ENCODE assay signal across 14 mouse cellular contexts in genomic region chr3:127429866-127430265, GRCm38 (mm10).
DNase-seq lines count a peak whose midpoint lies in the region; ATAC-seq and TF ChIP-seq lines count a peak whose summit lies in the region.
"Had no signal": no experiment of that assay in that cellular context is flagged by ENCODE, and none has a peak within 500 bp of the region (broad histone marks: within the 10 kb centered on the region; RNA-seq: fewer than 3 reads in every experiment).

No protein-coding gene starts in this region.

- H3K27me3 ChIP-seq in forebrain, postnatal 0 days (ENCODE audit: insufficient read depth, low read length), result no peaks in the 10 kb centered on the region
- H3K27me3 ChIP-seq in forebrain, embryonic 16.5 days (replicated peaks; ENCODE audit: control insufficient read depth, insufficient read depth, low read length), result no peaks in the 10 kb centered on the region
- no peaks in the 10 kb centered on the region for H3K27me3 ChIP-seq in intestine, embryonic 14.5 days (replicated peaks; ENCODE audit: control insufficient read depth, insufficient read depth, low read length)
- H3K27me3 ChIP-seq in intestine, embryonic 15.5 days (replicated peaks), result no peaks in the 10 kb centered on the region
- no peaks in the 10 kb centered on the region for H3K27me3 ChIP-seq in MEL (ENCODE audit: control insufficient read depth in 1 of 2, insufficient read depth in 2 of 2, low read length in 2 of 2)
- H3K27me3 ChIP-seq: neural tube, embryonic 13.5 days; stomach, embryonic 15.5 days had no signal

- H3K4me1 ChIP-seq in forebrain, postnatal 0 days (ENCODE audit: insufficient read depth), result no peaks in the 10 kb centered on the region
- no peaks in the 10 kb centered on the region for H3K4me1 ChIP-seq in forebrain, embryonic 16.5 days (replicated peaks; ENCODE audit: control insufficient read depth, insufficient read depth, low read length)
- H3K4me1 ChIP-seq in intestine, embryonic 14.5 days (replicated peaks; ENCODE audit: control insufficient read depth, insufficient read depth, low read length), result no peaks in the 10 kb centered on the region
- no peaks in the 10 kb centered on the region for H3K4me1 ChIP-seq in intestine, embryonic 15.5 days (replicated peaks)
- no peaks in the 10 kb centered on the region for H3K4me1 ChIP-seq in MEL (ENCODE audit: control insufficient read depth in 1 of 2, insufficient read depth in 2 of 2, low read length in 2 of 2)
- H3K4me1 ChIP-seq: stomach, embryonic 15.5 days had no signal

- no peak overlapping the region for H3K9ac ChIP-seq in forebrain, postnatal 0 days
- H3K9ac ChIP-seq in forebrain, embryonic 16.5 days (replicated peaks; ENCODE audit: low read depth, low read length), result no peak overlapping the region
- H3K9ac ChIP-seq in intestine, embryonic 14.5 days (ENCODE audit: low read length), result no peak overlapping the region
- no peak overlapping the region for H3K9ac ChIP-seq in intestine, embryonic 15.5 days
- no peak overlapping the region for H3K9ac ChIP-seq in MEL (ENCODE audit: control insufficient read depth, low read depth, low read length, poor library complexity, severe bottlenecking)
- H3K9ac ChIP-seq: neural tube, embryonic 13.5 days; stomach, embryonic 15.5 days had no signal

- no peak overlapping the region for H3K4me2 ChIP-seq in forebrain, postnatal 0 days (ENCODE audit: low read depth)
- H3K4me2 ChIP-seq in forebrain, embryonic 16.5 days (ENCODE audit: low read length), result no peak overlapping the region
- H3K4me2 ChIP-seq in intestine, embryonic 14.5 days (ENCODE audit: low read length), result no peak overlapping the region
- no peak overlapping the region for H3K4me2 ChIP-seq in intestine, embryonic 15.5 days (replicated peaks)
- H3K4me2 ChIP-seq: neural tube, embryonic 13.5 days; stomach, embryonic 15.5 days had no signal

- WGBS in forebrain, postnatal 0 days, result 38% methylated on average over 13 of the region's 13 CpGs
- 44% methylated on average over 13 of the region's 13 CpGs for WGBS in forebrain, embryonic 16.5 days
- 78% methylated on average over 13 of the region's 13 CpGs for WGBS in intestine, embryonic 14.5 days
- 75% methylated on average over 13 of the region's 13 CpGs for WGBS in intestine, embryonic 15.5 days

- peak; percentile 40 for DNase-seq in forebrain, postnatal 0 days
- DNase-seq in intestine, embryonic 14.5 days (ENCODE audit: low spot score), result peak; percentile 43
- no peak for DNase-seq in MEL (ENCODE audit: low read depth, low spot score)
- DNase-seq in brain, embryonic 14.5 days (ENCODE audit: low read depth), result peak; percentile 67
- DNase-seq in adrenal gland, postnatal 25 days, result no peak
- DNase-seq: adrenal gland, postnatal 14 days; kidney, postnatal 10 days; lung, postnatal 14 days; spleen, adult 18-20 months had no signal

- H3K9me3 ChIP-seq in forebrain, postnatal 0 days (ENCODE audit: low read length), result no peaks in the 10 kb centered on the region
- H3K9me3 ChIP-seq in forebrain, embryonic 16.5 days (ENCODE audit: control insufficient read depth, low read length), result no peaks in the 10 kb centered on the region
- no peaks in the 10 kb centered on the region for H3K9me3 ChIP-seq in intestine, embryonic 14.5 days (ENCODE audit: control insufficient read depth, low read length)
- H3K9me3 ChIP-seq in intestine, embryonic 15.5 days, result no peaks in the 10 kb centered on the region
- no peaks in the 10 kb centered on the region for H3K9me3 ChIP-seq in MEL (replicated peaks; ENCODE audit: insufficient read depth, low read length)
- H3K9me3 ChIP-seq: neural tube, embryonic 13.5 days; stomach, embryonic 15.5 days had no signal

- no peak for TF ChIP-seq EP300 in MEL (IDR thresholded peaks at IDR 0.05; ENCODE audit: low read depth in 1 of 2, low read length in 2 of 2)

- no peak for TF ChIP-seq CTCF in forebrain, postnatal 0 days (IDR thresholded peaks at IDR 0.05; ENCODE audit: low read depth)
- no peak for TF ChIP-seq CTCF in MEL (IDR thresholded peaks at IDR 0.05 in 2 of 3, conservative IDR thresholded peaks at IDR 0.05 in 1 of 3; ENCODE audit: control insufficient read depth in 1 of 3, insufficient read depth in 1 of 3, low read depth in 2 of 3, low read length in 3 of 3, poor library complexity in 1 of 3, severe bottlenecking in 1 of 3)
- TF ChIP-seq CTCF in brain, embryonic 14.5 days (IDR thresholded peaks at IDR 0.05; ENCODE audit: borderline replicate concordance, extremely low read depth, insufficient read depth, insufficient read length), result no peak

- no peaks in the 10 kb centered on the region for H3K36me3 ChIP-seq in forebrain, postnatal 0 days (ENCODE audit: insufficient read depth)
- H3K36me3 ChIP-seq in forebrain, embryonic 16.5 days (ENCODE audit: control insufficient read depth, insufficient read depth), result no peaks in the 10 kb centered on the region
- no peaks in the 10 kb centered on the region for H3K36me3 ChIP-seq in intestine, embryonic 14.5 days (ENCODE audit: control insufficient read depth, insufficient read depth, low read length)
- no peaks in the 10 kb centered on the region for H3K36me3 ChIP-seq in intestine, embryonic 15.5 days
- H3K36me3 ChIP-seq in MEL (ENCODE audit: control insufficient read depth in 1 of 2, insufficient read depth in 2 of 2, low read length in 2 of 2), result no peaks in the 10 kb centered on the region
- H3K36me3 ChIP-seq: neural tube, embryonic 13.5 days; stomach, embryonic 15.5 days had no signal

- TF ChIP-seq POLR2A in MEL (IDR thresholded peaks at IDR 0.05; ENCODE audit: control insufficient read depth in 1 of 2, insufficient read depth in 1 of 2, low read depth in 1 of 2, low read length in 2 of 2, poor library complexity in 1 of 2), result no peak
- TF ChIP-seq POLR2A in brain, embryonic 14.5 days (IDR thresholded peaks at IDR 0.05; ENCODE audit: borderline replicate concordance, extremely low read depth, insufficient read depth, insufficient read length, poor library complexity, severe bottlenecking), result no peak

- no peak overlapping the region for H3K4me3 ChIP-seq in forebrain, postnatal 0 days (ENCODE audit: low read depth, low read length)
- H3K4me3 ChIP-seq in forebrain, embryonic 16.5 days (replicated peaks; ENCODE audit: low read length), result no peak overlapping the region
- no peak overlapping the region for H3K4me3 ChIP-seq in intestine, embryonic 14.5 days (ENCODE audit: low read depth, low read length)
- H3K4me3 ChIP-seq in intestine, embryonic 15.5 days (replicated peaks), result no peak overlapping the region
- H3K4me3 ChIP-seq in MEL (ENCODE audit: control insufficient read depth in 1 of 2, insufficient read depth in 1 of 2, low read depth in 2 of 2, low read length in 2 of 2), result peak overlapping the region; percentile 7 to 40; a peak in 2 of 4 replicates
- H3K4me3 ChIP-seq: neural tube, embryonic 13.5 days; stomach, embryonic 15.5 days had no signal

- ATAC-seq in forebrain, postnatal 0 days, result no peak; the same call in 1 of the 2 replicates
- no peak for ATAC-seq in forebrain, embryonic 16.5 days
- ATAC-seq in intestine, embryonic 14.5 days (replicated peaks; ENCODE audit: low FRiP score, low TSS enrichment, low read depth), result no peak
- ATAC-seq in intestine, embryonic 15.5 days, result no peak
- ATAC-seq: intestine, postnatal 0 days had no signal

- TF ChIP-seq RAD21 in MEL (IDR thresholded peaks at IDR 0.05; ENCODE audit: low read depth, low read length), result no peak

- no peak overlapping the region for H3K27ac ChIP-seq in forebrain, postnatal 0 days (ENCODE audit: low read depth, low read length)
- no peak overlapping the region for H3K27ac ChIP-seq in forebrain, embryonic 16.5 days (ENCODE audit: low read length)
- no peak overlapping the region for H3K27ac ChIP-seq in intestine, embryonic 14.5 days (ENCODE audit: low read depth)
- H3K27ac ChIP-seq in intestine, embryonic 15.5 days, result no peak overlapping the region
- no peak overlapping the region for H3K27ac ChIP-seq in MEL (ENCODE audit: control insufficient read depth, low read depth, low read length)
- H3K27ac ChIP-seq: neural tube, embryonic 13.5 days; stomach, embryonic 15.5 days had no signal

- no peaks in the 10 kb centered on the region for H3K79me2 ChIP-seq in MEL (ENCODE audit: control insufficient read depth, insufficient read depth, low read length, poor library complexity)

TF ChIP-seq in MEL, 35 proteins besides CTCF, POLR2A, EP300 and RAD21:
- TF ChIP-seq POLR2AphosphoS2 (IDR thresholded peaks at IDR 0.05; ENCODE audit: low read length) (no peak), TAL1 (IDR thresholded peaks at IDR 0.05; ENCODE audit: low read length) (no peak), BHLHE40 (IDR thresholded peaks at IDR 0.05; ENCODE audit: borderline replicate concordance, low read depth, low read length) (no peak), ZC3H11A (IDR thresholded peaks at IDR 0.05; ENCODE audit: low read depth, low read length) (no peak), MAZ (IDR thresholded peaks at IDR 0.05; ENCODE audit: low read depth, low read length) (no peak), UBTF (IDR thresholded peaks at IDR 0.05; ENCODE audit: borderline replicate concordance, insufficient read depth, low read depth, low read length) (no peak), USF2 (IDR thresholded peaks at IDR 0.05; ENCODE audit: borderline replicate concordance in 1 of 2, insufficient read depth in 1 of 2, low read depth in 1 of 2, low read length in 2 of 2) (no peak), GATA1 (IDR thresholded peaks at IDR 0.05; ENCODE audit: low read depth, low read length) (no peak), HCFC1 (IDR thresholded peaks at IDR 0.05; ENCODE audit: low read depth, low read length) (no peak), KAT2A (conservative IDR thresholded peaks at IDR 0.05; ENCODE audit: low read depth, low read length) (no peak), TBP (IDR thresholded peaks at IDR 0.05; ENCODE audit: low read depth, low read length) (no peak)

Comparison
In these comparisons a context has a peak if more than half of its experiments do, and no peak if none do; other contexts are left out.
1. DNase-seq: peak in forebrain, postnatal 0 days (single experiment), intestine, embryonic 14.5 days (single experiment) and brain, embryonic 14.5 days (single experiment); none in MEL (single experiment) and adrenal gland, postnatal 25 days (single experiment).
2. H3K4me3 ChIP-seq: peak in MEL (2 of 2); none in forebrain, postnatal 0 days (single experiment), forebrain, embryonic 16.5 days (single experiment), intestine, embryonic 14.5 days (single experiment) and intestine, embryonic 15.5 days (single experiment).